Mouse (Mus musculus) liver (tissue): ENCODE results near the gene Rfx7.
"Not testable (repeated sequence)": the region's sequence is repeated elsewhere in the genome, so short reads cannot be mapped to it uniquely, and the experiment has no call there.

Source experiments
- DNase-seq: peaks from one replicate; pipeline ENCODE4 v3.0.0-alpha.2; 2020; ENCODE audit warnings: mixed read lengths

Gene Rfx7

DNA sequence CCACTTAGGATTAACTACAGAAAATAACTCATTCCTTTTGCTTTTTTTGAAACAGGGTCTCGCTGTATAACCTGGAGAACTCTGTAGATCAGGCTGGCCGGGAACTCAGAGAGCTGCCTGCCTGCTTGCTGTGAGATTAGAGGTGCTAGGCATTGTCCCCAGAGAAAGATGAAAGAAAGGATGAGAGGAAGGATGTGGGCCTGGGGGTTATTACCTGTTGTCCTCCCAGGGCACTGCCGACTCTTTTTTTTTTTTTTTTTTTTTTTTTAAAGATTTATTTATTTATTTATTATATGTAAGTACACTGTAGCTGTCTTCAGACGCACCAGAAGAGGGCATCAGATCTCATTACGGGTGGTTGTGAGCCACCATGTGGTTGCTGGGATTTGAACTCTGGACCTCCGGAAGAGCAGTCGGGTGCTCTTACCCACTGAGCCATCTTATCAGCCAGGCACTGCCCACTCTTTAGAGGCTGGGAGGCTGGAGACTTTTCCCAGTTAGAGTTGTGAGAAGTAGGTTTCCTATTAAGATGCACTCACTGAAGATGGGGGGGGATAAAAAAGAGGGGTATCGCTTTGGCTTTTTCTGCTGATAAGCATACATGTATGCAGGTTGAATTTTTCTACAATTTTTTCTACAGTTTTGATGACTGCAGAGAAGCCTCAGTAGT, 134.4 kb downstream of the Rfx7 start:
- DNase-seq = not testable (repeated sequence)

DNA sequence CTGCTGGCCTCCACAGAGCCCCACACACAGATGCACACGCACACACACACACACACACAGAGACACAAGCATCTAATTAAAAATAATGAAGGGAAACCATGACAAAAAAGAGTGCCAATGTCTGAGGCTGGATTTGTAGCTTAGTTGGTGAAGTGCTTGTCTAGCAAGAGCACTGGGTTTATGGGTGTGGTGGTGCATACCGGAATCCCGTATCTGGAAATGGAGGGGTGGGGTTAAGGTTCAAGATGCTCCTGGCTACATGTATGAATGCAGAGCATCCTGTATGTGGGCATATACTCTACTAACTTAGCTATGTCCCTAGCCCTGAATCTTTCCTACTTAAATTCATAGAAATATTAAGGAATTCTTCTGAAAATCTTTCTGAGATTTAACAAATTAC, 135.1 kb downstream of the Rfx7 start:
- DNase-seq = no peak

DNA sequence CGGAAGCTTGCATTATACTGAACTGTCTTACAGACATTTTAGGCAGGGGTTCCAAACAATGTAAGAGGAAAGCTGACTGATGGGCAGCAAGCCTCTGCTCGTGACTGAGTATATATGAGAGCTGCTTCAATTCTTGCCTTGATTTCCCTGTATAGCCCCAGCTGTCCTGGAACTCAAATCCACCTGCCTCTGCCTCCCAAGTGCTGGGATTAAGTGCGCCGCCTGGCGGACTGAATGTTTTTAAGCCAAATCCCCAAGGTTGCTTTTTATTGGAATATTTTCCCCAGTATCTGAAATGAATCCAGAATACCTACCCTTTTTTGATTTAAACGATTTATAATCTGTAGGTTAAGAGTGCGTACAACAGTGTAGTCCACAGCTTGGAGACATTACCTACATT, 137.3 kb downstream of the Rfx7 start:
- DNase-seq = no peak

DNA sequence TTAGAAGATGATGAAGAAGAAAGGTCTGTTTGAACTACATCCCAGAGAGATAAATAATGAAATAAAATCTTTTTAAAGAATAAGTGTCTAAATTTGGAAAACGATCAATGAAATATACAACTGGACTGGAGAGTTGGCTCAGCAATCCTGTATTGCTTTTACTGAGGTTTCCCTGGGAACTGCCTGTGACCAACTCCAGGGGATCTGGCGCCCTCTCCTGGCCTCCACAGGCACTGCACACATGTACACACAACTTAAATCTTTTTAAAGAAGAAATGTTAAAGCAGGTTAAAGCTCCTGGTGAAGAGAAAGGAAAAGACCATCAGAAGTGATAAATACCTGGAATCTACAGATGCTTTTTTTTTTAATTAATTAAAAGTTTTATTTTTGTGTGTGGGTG, 140.3 kb downstream of the Rfx7 start:
- DNase-seq = peak; percentile 82
